Mouse (Mus musculus) lung, postnatal 36 days (tissue): ENCODE measurements around the gene Eme2.

Experiments
- DNase-seq: peaks from one replicate; pipeline ENCODE4 v3.0.0; 2022; ENCODE audit warnings: mixed read lengths

The Eme2 gene

GRCm38 (mm10) chr17:24896241-24896992 is 1.5 kb upstream of the Eme2 start, which contains the start of gene Nme3:
Gene Nme3 (plus strand): TSS chr17:24896500.
- peak; percentile 83 for DNase-seq

GRCm38 (mm10) chr17:24895571-24896240 is 819 bp upstream of the Eme2 start:
- DNase-seq: no peak

- no peak for DNase-seq
Observed at GRCm38 (mm10) chr17:24894061-24894994, 559 bp downstream of the Eme2 start.

GRCm38 (mm10) chr17:24893276-24893675 is 1.6 kb downstream of the Eme2 start:
- DNase-seq: no peak

- DNase-seq: no peak
Observed at GRCm38 (mm10) chr17:24892785-24893184, 2.1 kb downstream of the Eme2 start.

- DNase-seq: no peak
Observed at GRCm38 (mm10) chr17:24891321-24891720, 3.6 kb downstream of the Eme2 start.

GRCm38 (mm10) chr17:24890151-24891092 is 4.5 kb downstream of the Eme2 start:
- no peak for DNase-seq

- DNase-seq: no peak
Observed at GRCm38 (mm10) chr17:24888862-24889261, 6.0 kb downstream of the Eme2 start.

- no peak for DNase-seq
Observed at GRCm38 (mm10) chr17:24887291-24888080, 7.4 kb downstream of the Eme2 start.

GRCm38 (mm10) chr17:24886932-24887271 is 8.0 kb downstream of the Eme2 start:
- no peak for DNase-seq

GRCm38 (mm10) chr17:24886134-24886931 is 8.6 kb downstream of the Eme2 start, which contains the start of the genes Nubp2 and Spsb3:
Gene Nubp2 (minus strand): TSS chr17:24886349.
Gene Spsb3 (plus strand): TSS chr17:24886643.
- peak; percentile 100 for DNase-seq

- no peak for DNase-seq
Observed at GRCm38 (mm10) chr17:24885356-24886133, 9.3 kb downstream of the Eme2 start.

- no peak for DNase-seq
Observed at GRCm38 (mm10) chr17:24884391-24884790, 10.5 kb downstream of the Eme2 start.

GRCm38 (mm10) chr17:24881738-24882440 is 13.0 kb downstream of the Eme2 start:
- DNase-seq: peak; percentile 32

- DNase-seq: no peak
Observed at GRCm38 (mm10) chr17:24878531-24878930, 16.4 kb downstream of the Eme2 start.

GRCm38 (mm10) chr17:24878117-24878397 is 16.8 kb downstream of the Eme2 start:
- DNase-seq: peak; percentile 71

GRCm38 (mm10) chr17:24877336-24878116 is 17.4 kb downstream of the Eme2 start:
- DNase-seq: no peak

GRCm38 (mm10) chr17:24874989-24875388 is 19.9 kb downstream of the Eme2 start:
- DNase-seq: no peak
